Mouse (Mus musculus) neural tube, embryonic 14.5 days (tissue): ENCODE data around the gene U2af1l4. TPM values are rescaled to one million over a fixed set of nuclear protein-coding genes. Genes with fewer than 3 reads are reported as not detected.

Source experiments
- ATAC-seq: fragments of 200-750 bp; cut with Nextera tagmentation; 2 replicates; pipeline ENCODE4 v1.8.0; 2017; ENCODE audit warnings: low read depth, mild to moderate bottlenecking, moderate TSS enrichment, moderate library complexity
- H3K27ac ChIP-seq: fragments of 300-500 bp; sonication (generic); 2 replicates; pipeline ENCODE4 v1.5.1; 2014; ENCODE audit warnings: low read depth, mild to moderate bottlenecking, control low read depth, low read length, moderate library complexity, mixed read lengths
- H3K27me3 ChIP-seq: fragments of 300-500 bp; sonication (generic); 2 replicates; pipeline ENCODE4 v1.6.1; 2014; ENCODE audit warnings: low read length; ENCODE audit not compliant: control insufficient read depth, insufficient read depth
- H3K36me3 ChIP-seq: fragments of 300-500 bp; sonication (generic); 2 replicates; pipeline ENCODE4 v1.6.1; 2014; ENCODE audit warnings: low read length, mixed read lengths; ENCODE audit not compliant: control insufficient read depth, insufficient read depth
- H3K4me1 ChIP-seq: fragments of 300-500 bp; sonication (generic); 2 replicates; pipeline ENCODE4 v1.6.1; 2014; ENCODE audit warnings: low read length; ENCODE audit not compliant: control insufficient read depth, insufficient read depth
- H3K4me2 ChIP-seq: fragments of 300-500 bp; sonication (generic); 2 replicates; pipeline ENCODE4 v1.6.1; 2014; ENCODE audit warnings: mild to moderate bottlenecking, low read depth, low read length, control low read depth
- H3K4me3 ChIP-seq: fragments of 300-500 bp; sonication (generic); 2 replicates; pipeline ENCODE4 v1.5.1; 2014; ENCODE audit warnings: low read depth, low read length, control low read depth, mixed read lengths
- H3K9ac ChIP-seq: fragments of 300-500 bp; sonication (generic); replicated peaks from 2 replicates; pipeline ENCODE4 v1.6.1; 2014; ENCODE audit warnings: low read depth, mild to moderate bottlenecking, control low read depth, low read length, mixed read lengths
- H3K9me3 ChIP-seq: fragments of 300-500 bp; sonication (generic); 2 replicates; pipeline ENCODE4 v1.6.1; 2016; ENCODE audit warnings: low read length; ENCODE audit not compliant: control insufficient read depth
- WGBS: fragments of 180-500 bp; shearing (Covaris S2); extraction: QIAGEN DNeasy Blood & Tissue Kit; methylation state at CpG from one replicate; pipeline ENCODE4 v1.1.7; 2014; 5-methylcytosine and 5-hydroxymethylcytosine counted together
- microRNA-seq: library from miRNA; unstranded; fragments of <30 nt; microRNA quantifications from one replicate; pipeline ENCODE4, GENCODE M21; 2016
- polyA plus RNA-seq: library from polyadenylated mRNA; unstranded; fragments of >200 nt; fragmentation: Nextera tagmentation; extraction: Ambion mirVana; gene quantifications from 2 replicates; pipeline ENCODE4 v1.2.1, GENCODE M21; 2014

U2af1l4 gene
- polyA plus RNA-seq, 1 experiment from 2014 or later = 99.6 TPM

DNA sequence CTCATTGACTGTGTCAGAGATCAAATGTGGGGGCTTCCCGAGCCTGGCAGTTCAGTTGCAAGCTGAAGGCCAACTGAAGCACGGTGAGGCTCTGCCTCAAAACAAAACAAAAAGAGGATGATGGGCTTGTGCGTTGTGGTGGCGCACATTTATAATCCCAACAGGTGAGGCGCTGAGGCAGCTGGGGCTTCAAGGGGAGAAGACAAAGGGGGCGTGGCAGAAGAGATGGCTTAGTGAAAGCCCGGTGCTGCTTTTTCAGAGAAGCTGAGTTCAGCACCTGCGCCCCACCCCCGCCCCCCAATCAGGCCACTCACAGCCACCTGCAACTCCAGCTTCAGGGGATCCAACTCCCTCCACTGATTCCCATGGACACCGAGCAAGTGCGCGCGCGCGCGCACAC, 45.4 kb downstream of the U2af1l4 start:
- no peak overlapping the region for H3K4me2 ChIP-seq
- H3K27me3 ChIP-seq = no peaks in the 10 kb centered on the region
- H3K27ac ChIP-seq = no peak overlapping the region
- no peaks in the 10 kb centered on the region for H3K9me3 ChIP-seq
- no peak overlapping the region for H3K9ac ChIP-seq
- no peak for ATAC-seq
- WGBS = 48% methylated on average over 16 of the region's 16 CpGs
- H3K4me1 ChIP-seq = no peaks in the 10 kb centered on the region
- H3K4me3 ChIP-seq = no peak overlapping the region
- no peaks in the 10 kb centered on the region for H3K36me3 ChIP-seq

DNA sequence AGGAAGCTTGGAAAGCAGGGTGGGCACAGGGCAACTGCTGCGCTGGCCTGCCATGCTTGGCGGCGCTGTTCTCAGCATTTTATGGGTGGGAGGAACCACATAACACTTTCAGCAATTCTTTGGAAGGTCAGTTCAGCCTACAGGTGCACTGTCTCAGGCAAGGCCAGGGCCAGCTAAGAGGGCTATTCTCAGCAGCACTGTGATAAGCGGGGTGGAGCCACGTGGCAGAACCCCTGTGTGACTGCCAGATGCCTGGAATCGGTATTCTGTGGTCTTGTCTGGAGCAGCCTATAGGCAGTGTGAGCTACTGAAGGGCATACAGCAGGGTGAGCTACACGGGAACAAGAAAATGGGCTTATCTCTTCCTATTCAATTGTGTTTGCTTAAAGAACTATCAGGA, 46.9 kb downstream of the U2af1l4 start:
- Histone ChIP-seq H3K27me3 (no peaks in the 10 kb centered on the region), H3K4me1 (no peaks in the 10 kb centered on the region), H3K9ac (no peak overlapping the region), H3K4me2 (no peak overlapping the region), H3K36me3 (no peaks in the 10 kb centered on the region), H3K27ac (no peak overlapping the region), H3K4me3 (no peak overlapping the region), H3K9me3 (no peaks in the 10 kb centered on the region)
- WGBS = 58% methylated on average over 7 of the region's 7 CpGs
- ATAC-seq = no peak

DNA sequence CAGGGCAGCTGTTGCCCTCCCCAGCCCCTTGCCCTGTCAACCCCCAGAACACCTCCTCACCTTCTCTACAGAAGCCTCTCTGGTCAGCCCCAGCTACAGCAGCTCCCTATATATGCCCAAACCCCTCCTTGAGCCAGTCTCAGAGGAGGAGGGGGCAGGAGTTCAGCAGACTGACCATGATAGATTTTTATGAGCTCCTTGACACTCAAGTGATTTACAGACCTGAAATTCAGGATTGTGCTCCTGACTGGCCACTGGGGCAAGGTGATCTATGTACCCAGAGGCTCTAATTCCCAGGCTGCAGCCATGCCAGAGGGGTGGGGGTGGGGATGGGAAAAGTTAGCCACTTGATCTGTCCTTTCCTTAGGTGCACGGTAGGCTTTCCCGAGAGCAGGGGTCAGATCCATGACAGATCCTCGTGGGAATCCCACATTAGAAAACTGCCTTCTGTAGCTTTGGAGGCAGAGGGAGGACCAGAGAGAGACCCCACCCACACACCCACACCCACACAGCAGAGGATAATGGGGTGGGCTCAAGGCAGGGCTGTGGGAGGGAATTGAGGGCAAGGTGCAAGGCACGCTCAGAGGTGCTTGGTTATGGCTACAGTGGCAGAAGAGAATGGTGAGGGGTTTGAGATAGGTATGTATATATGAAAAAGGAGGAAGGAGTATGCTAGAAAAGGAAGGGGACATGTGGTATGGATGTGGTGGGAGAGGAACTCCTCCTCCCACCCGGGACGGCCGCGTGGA, 49.7 kb downstream of the U2af1l4 start, which contains the start of gene Upk1a:
Upk1a (minus strand) TSS at position 194 of the 749 bp plus-strand sequence.
- Histone ChIP-seq H3K36me3 (peaks cover 15% of the 10 kb centered on the region), H3K27me3 (no peaks in the 10 kb centered on the region), H3K4me3 (no peak within 1 kb of the TSS), H3K9ac (no peak within 1 kb of the TSS), H3K27ac (no peak within 1 kb of the TSS), H3K9me3 (no peaks in the 10 kb centered on the region), H3K4me2 (no peak within 1 kb of the TSS), H3K4me1 (no peaks in the 10 kb centered on the region)
- no peak for ATAC-seq
- 68% methylated on average over 8 of the region's 8 CpGs for WGBS

DNA sequence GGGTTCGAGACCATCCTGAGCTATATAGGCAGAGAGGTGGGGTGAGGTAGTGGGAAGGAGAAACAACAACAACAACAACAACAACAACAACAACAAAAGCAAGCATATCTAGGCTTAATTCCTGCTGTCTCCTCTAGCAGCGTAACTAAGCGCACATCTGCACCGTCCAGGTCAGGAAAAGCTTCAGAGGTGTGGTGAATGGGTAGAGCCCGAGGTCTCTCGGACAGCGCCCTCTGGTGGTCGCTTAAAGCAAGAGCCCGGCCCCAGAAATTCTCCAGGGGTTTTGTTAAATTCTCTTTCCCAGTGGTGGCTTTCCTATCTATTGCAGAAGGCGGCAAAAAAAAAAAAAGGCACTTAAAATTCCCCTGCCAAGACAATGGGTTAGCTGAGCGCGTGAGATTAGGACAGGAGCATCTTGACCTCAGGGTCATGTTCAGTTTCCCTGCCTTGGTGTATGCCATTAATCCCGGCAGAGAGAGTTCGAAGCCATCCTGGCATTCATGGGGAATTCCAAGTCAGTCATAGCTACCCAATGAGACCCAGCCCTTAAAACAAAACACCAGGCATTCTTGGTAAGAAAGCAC, 50.5 kb downstream of the U2af1l4 start:
- WGBS = 23% methylated on average over 14 of the region's 14 CpGs
- H3K4me1 ChIP-seq = no peaks in the 10 kb centered on the region
- H3K4me3 ChIP-seq = no peak overlapping the region
- H3K27me3 ChIP-seq = no peaks in the 10 kb centered on the region
- no peak overlapping the region for H3K27ac ChIP-seq
- no peak for ATAC-seq
- H3K36me3 ChIP-seq = peaks cover 19% of the 10 kb centered on the region
- no peaks in the 10 kb centered on the region for H3K9me3 ChIP-seq
- H3K4me2 ChIP-seq = no peak overlapping the region
- H3K9ac ChIP-seq = no peak overlapping the region

DNA sequence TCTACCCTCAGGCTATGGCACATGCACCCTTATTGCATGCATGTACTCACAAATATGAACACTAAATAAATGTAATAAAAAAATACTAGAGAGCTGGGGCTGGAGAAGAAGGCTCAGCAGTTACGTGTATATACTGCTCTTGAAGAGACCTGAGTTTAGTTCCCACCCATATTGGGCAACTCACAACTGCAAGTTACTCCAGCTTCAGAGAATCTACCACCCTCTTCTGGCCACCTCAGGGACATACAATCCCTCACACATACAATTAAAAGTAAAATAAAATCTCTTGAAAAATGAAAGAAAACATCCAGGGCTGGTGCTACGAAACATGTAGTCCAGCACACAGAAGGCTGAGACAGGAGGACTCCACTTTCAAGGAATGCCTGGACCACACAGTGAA, 51.4 kb downstream of the U2af1l4 start:
- no peak overlapping the region for H3K9ac ChIP-seq
- H3K4me3 ChIP-seq = no peak overlapping the region
- H3K36me3 ChIP-seq = peaks cover 22% of the 10 kb centered on the region
- H3K27me3 ChIP-seq = no peaks in the 10 kb centered on the region
- no peak overlapping the region for H3K27ac ChIP-seq
- ATAC-seq = no peak
- no peak overlapping the region for H3K4me2 ChIP-seq
- WGBS = 89% methylated on average over 2 of the region's 2 CpGs
- H3K9me3 ChIP-seq = no peaks in the 10 kb centered on the region
- H3K4me1 ChIP-seq = no peaks in the 10 kb centered on the region

Small RNAs within 50 kb of the gene (microRNA-seq; reads per million reads assigned to microRNA genes)
- gene Gm38670 (not detected), gene Mir3569 (not detected)

Other genes with a start within 250 kb of the U2af1l4 start
- gene Syne4, start 248.5 kb upstream of the U2af1l4 start, polyA plus RNA-seq = 12.7 and 16.9 TPM in 2 replicates
- not detected in 2 replicates for gene E130208F15Rik, start 241.6 kb upstream of the U2af1l4 start, polyA plus RNA-seq
- gene Sdhaf1, start 239.4 kb upstream of the U2af1l4 start, polyA plus RNA-seq = 16.3 and 20.1 TPM in 2 replicates
- gene Lrfn3, start 200.5 kb upstream of the U2af1l4 start, polyA plus RNA-seq = 12.2 and 14.1 TPM in 2 replicates
- 23.3 and 39.9 TPM in 2 replicates for gene Tyrobp, start 149.5 kb upstream of the U2af1l4 start, polyA plus RNA-seq
- gene Hcst, start 143.4 kb upstream of the U2af1l4 start, polyA plus RNA-seq = 1.1 TPM in 1 of 2 replicates, not detected in the other
- gene Nfkbid, start 141.6 kb upstream of the U2af1l4 start, polyA plus RNA-seq = 2.5 and 3.1 TPM in 2 replicates
- 641 and 675 TPM in 2 replicates for gene Aplp1, start 117.8 kb upstream of the U2af1l4 start, polyA plus RNA-seq
- gene Kirrel2, start 105.6 kb upstream of the U2af1l4 start, polyA plus RNA-seq = 0.27 and 0.89 TPM in 2 replicates
- gene Nphs1, start 105.0 kb upstream of the U2af1l4 start, polyA plus RNA-seq = 0.30 TPM in 1 of 2 replicates, not detected in the other
- gene Prodh2, start 69.7 kb upstream of the U2af1l4 start, polyA plus RNA-seq = not detected in 2 replicates
- gene Arhgap33, start 28.2 kb upstream of the U2af1l4 start, polyA plus RNA-seq = 110 and 111 TPM in 2 replicates
- gene Hspb6, start 11.1 kb upstream of the U2af1l4 start, polyA plus RNA-seq = 7.0 and 8.4 TPM in 2 replicates
- gene Proser3, start 11.0 kb upstream of the U2af1l4 start, polyA plus RNA-seq = 9.3 and 11.1 TPM in 2 replicates
- 55.4 and 57.4 TPM in 2 replicates for gene Lin37, start 3.5 kb upstream of the U2af1l4 start, polyA plus RNA-seq
- 8.1 and 9.4 TPM in 2 replicates for gene Gm49396, start within 50 bp of the U2af1l4 start, polyA plus RNA-seq
- 111 and 126 TPM in 2 replicates for gene Psenen, start 326 bp downstream of the U2af1l4 start, polyA plus RNA-seq
- 2.8 and 3.7 TPM in 2 replicates for gene Igflr1, start 2.1 kb downstream of the U2af1l4 start, polyA plus RNA-seq
- gene Kmt2b, start 25.4 kb downstream of the U2af1l4 start, polyA plus RNA-seq = 13.6 and 14.6 TPM in 2 replicates
- gene Zbtb32, start 35.6 kb downstream of the U2af1l4 start, polyA plus RNA-seq = 0.30 and 0.35 TPM in 2 replicates
- 0.43 and 0.62 TPM in 2 replicates for gene Upk1a, start 49.5 kb downstream of the U2af1l4 start, polyA plus RNA-seq
- gene Cox6b1, start 62.9 kb downstream of the U2af1l4 start, polyA plus RNA-seq = 1,118 and 1,342 TPM in 2 replicates
- gene Etv2, start 72.6 kb downstream of the U2af1l4 start, polyA plus RNA-seq = not detected in 2 replicates
- gene Rbm42, start 87.0 kb downstream of the U2af1l4 start, polyA plus RNA-seq = 98.3 and 110 TPM in 2 replicates
- gene Haus5, start 101.7 kb downstream of the U2af1l4 start, polyA plus RNA-seq = 22.4 and 23.9 TPM in 2 replicates
- not detected in 2 replicates for gene Pmis2, start 108.3 kb downstream of the U2af1l4 start, polyA plus RNA-seq
- not detected in 2 replicates for gene 2200002J24Rik, start 135.6 kb downstream of the U2af1l4 start, polyA plus RNA-seq
- gene Atp4a, start 148.9 kb downstream of the U2af1l4 start, polyA plus RNA-seq = 1.9 and 2.9 TPM in 2 replicates
- 286 and 323 TPM in 2 replicates for gene Tmem147, start 166.2 kb downstream of the U2af1l4 start, polyA plus RNA-seq
- gene Gapdhs, start 180.4 kb downstream of the U2af1l4 start, polyA plus RNA-seq = 0.90 and 1.2 TPM in 2 replicates
- gene Sbsn, start 188.2 kb downstream of the U2af1l4 start, polyA plus RNA-seq = 1.7 and 2.0 TPM in 2 replicates
- 0.73 and 2.3 TPM in 2 replicates for gene Dmkn, start 200.5 kb downstream of the U2af1l4 start, polyA plus RNA-seq
- 0.88 TPM in 1 of 2 replicates, not detected in the other for gene Krtdap, start 224.6 kb downstream of the U2af1l4 start, polyA plus RNA-seq